Mouse (Mus musculus) limb, embryonic 14.5 days (tissue): Measurements from ENCODE around the gene Six2. TPM values are rescaled to one million over a fixed set of nuclear protein-coding genes. Genes with fewer than 3 reads are reported as not detected.

Source experiments
- ATAC-seq: fragments of 200-750 bp; cut with Nextera tagmentation; 2 replicates; pipeline ENCODE4 v1.8.0; 2017; ENCODE audit warnings: low read depth, moderate number of reproducible peaks, moderate TSS enrichment; ENCODE audit not compliant: low FRiP score
- DNase-seq: peaks from one replicate; pipeline ENCODE4 v3.0.0-alpha.2; 2015; ENCODE audit warnings: low spot score
- H3K27ac ChIP-seq: fragments of 300-500 bp; sonication (generic); replicated peaks from 2 replicates; pipeline ENCODE4 v1.5.1; 2014; ENCODE audit warnings: low read depth, mild to moderate bottlenecking, low read length, moderate library complexity, mixed read lengths
- H3K27me3 ChIP-seq: fragments of 300-500 bp; sonication (generic); 2 replicates; pipeline ENCODE4 v1.6.1; 2014; ENCODE audit warnings: low read length, mixed read lengths; ENCODE audit not compliant: control insufficient read depth, insufficient read depth
- H3K36me3 ChIP-seq: fragments of 300-500 bp; sonication (generic); 2 replicates; pipeline ENCODE4 v1.6.1; 2014; ENCODE audit warnings: mild to moderate bottlenecking, low read length, moderate library complexity, mixed read lengths; ENCODE audit not compliant: control insufficient read depth, insufficient read depth
- H3K4me1 ChIP-seq: fragments of 300-500 bp; sonication (generic); 2 replicates; pipeline ENCODE4 v1.6.1; 2014; ENCODE audit warnings: antibody characterized with exemption, low read length, mixed read lengths; ENCODE audit not compliant: control insufficient read depth, insufficient read depth
- H3K4me2 ChIP-seq: fragments of 300-500 bp; sonication (generic); replicated peaks from 2 replicates; pipeline ENCODE4 v1.6.1; 2014; ENCODE audit warnings: low read depth, mild to moderate bottlenecking, low read length, moderate library complexity; ENCODE audit not compliant: severe bottlenecking
- H3K4me3 ChIP-seq: fragments of 300-500 bp; sonication (generic); replicated peaks from 2 replicates; pipeline ENCODE4 v1.5.1; 2014; ENCODE audit warnings: low read length
- H3K9ac ChIP-seq: fragments of 300-500 bp; sonication (generic); 2 replicates; pipeline ENCODE4 v1.6.1; 2014; ENCODE audit warnings: mild to moderate bottlenecking, low read depth, low read length, moderate library complexity; ENCODE audit not compliant: severe bottlenecking
- H3K9me3 ChIP-seq: fragments of 300-500 bp; sonication (generic); 2 replicates; pipeline ENCODE4 v1.6.1; 2016; ENCODE audit warnings: low read length; ENCODE audit not compliant: control insufficient read depth
- POLR2A ChIP-seq: fragments of 200-500 bp; IDR thresholded peaks from 2 replicates; pipeline ENCODE4 v1.8.0; 2012; ENCODE audit warnings: inconsistent platforms, mild to moderate bottlenecking, moderate library complexity, borderline replicate concordance; ENCODE audit not compliant: insufficient read depth, insufficient read length; ENCODE audit errors: extremely low read depth
- WGBS: fragments of 180-500 bp; shearing (Covaris S2); extraction: QIAGEN DNeasy Blood & Tissue Kit; methylation state at CpG from one replicate; pipeline ENCODE4 v1.1.7; 2014; 5-methylcytosine and 5-hydroxymethylcytosine counted together
- polyA plus RNA-seq, 2 experiments: library from polyadenylated mRNA; depleted of rRNA in 1 of 2; stranded (reverse) in 1 of 2; unstranded in 1 of 2; fragments of >200 nt; fragmentation: Nextera tagmentation in 1 of 2; extraction: Ambion mirVana in 1 of 2; gene quantifications; 2 replicates each; pipeline versions ENCODE4 v1.2.1 to v1.2.3; 2012 to 2014

Gene Six2
- polyA plus RNA-seq, 2 experiments: 7.7 to 30.0 TPM

DNA sequence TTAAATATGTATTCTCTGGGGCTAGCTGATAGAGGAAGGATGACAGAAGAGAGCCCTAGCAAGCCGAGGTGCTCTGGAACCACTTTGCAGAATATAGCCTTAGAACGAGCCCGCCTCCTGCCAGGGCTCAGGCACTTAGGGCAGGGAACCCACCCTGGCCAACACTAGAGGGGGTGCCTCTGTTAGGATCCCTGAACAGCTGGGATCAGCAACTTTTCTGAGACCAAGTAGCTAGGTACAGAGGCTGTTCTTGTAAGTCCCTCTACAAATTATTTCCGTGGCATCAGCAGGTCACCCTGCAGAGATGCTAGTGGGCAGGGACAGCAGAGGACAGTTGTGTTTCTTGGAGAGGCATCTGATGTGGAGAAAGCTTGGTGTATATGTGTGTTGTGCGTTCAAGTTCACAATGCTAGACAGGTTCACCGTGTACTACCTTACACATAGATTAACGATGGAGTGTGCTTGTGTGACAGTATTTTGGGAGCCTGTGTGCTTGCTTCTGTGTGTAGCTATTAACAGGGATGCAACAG is 5.8 kb downstream of the Six2 start:
- Histone ChIP-seq H3K4me2 (no peak overlapping the region; the same call in 1 of the 2 replicates), H3K27ac (no peak overlapping the region), H3K36me3 (no peaks in the 10 kb centered on the region), H3K4me1 (peaks cover 11% of the 10 kb centered on the region), H3K9ac (no peak overlapping the region), H3K4me3 (no peak overlapping the region), H3K9me3 (no peaks in the 10 kb centered on the region), H3K27me3 (peaks cover 82% of the 10 kb centered on the region)
- ATAC-seq: no peak
- DNase-seq: no peak
- TF ChIP-seq POLR2A: no peak
- WGBS: 22% methylated on average over 7 of the region's 7 CpGs

DNA sequence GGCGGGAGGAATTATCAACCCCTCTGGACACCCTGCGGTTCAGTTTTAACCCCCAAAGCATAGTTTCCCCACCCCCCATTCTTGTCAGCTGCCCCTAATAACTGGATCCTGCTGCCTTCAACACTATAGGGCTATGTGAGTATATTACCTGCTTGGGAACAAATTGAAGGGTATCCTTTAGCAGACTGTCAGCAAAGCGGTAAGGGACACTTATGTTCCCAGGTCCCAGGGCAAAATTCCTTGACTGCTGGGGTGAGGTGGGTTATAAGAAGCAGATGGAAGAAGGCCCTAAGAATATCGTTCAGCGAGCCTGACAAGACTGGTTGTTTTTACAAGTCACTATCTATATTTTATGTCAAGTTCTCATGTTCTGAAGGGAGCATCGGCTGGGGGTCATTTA is 6.3 kb downstream of the Six2 start:
- Histone ChIP-seq H3K4me1 (peaks cover 11% of the 10 kb centered on the region), H3K36me3 (no peaks in the 10 kb centered on the region), H3K4me3 (no peak overlapping the region), H3K27ac (no peak overlapping the region), H3K9ac (no peak overlapping the region), H3K27me3 (peaks cover 77% of the 10 kb centered on the region), H3K4me2 (no peak overlapping the region; the same call in 1 of the 2 replicates), H3K9me3 (no peaks in the 10 kb centered on the region)
- DNase-seq: no peak
- WGBS: 21% methylated on average over 6 of the region's 6 CpGs
- no peak for TF ChIP-seq POLR2A
- ATAC-seq: no peak

DNA sequence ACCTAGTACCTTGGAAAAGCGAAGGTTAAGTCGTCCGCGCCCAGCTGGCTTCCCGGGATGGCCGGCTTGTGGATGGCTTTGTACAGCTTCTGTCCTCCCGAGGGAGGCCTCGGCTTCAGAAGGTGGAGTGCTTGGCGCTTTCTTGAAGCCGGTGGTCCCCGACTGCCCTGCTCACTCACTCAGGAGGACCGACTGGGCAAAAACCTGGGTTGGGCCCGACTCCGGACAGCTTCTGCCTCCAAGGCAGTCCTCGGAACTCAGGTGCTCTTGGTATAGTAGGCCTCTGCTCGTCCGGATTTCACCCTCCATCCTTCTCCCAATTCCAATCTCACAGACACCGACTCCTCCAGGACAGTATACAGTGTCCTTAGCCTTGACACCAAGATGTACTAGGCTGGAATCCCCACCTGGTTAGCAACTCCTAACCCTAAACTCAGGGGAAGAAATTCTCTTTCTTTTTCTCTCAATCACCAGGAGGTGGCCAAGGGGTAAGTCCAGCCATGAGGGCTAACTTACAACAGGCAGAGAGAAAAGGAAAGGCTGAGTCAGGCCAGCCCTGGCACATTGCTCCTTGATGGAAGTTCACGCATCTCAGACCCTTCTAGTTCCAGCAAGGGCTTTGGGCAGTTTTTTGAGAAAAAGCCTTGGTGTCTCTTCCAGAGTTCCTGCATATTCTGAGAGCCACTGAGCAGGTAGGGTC is 7.1 kb downstream of the Six2 start:
- Histone ChIP-seq H3K4me1 (peaks cover 11% of the 10 kb centered on the region), H3K9me3 (no peaks in the 10 kb centered on the region), H3K27ac (no peak overlapping the region), H3K9ac (no peak overlapping the region), H3K27me3 (peaks cover 70% of the 10 kb centered on the region), H3K36me3 (no peaks in the 10 kb centered on the region), H3K4me3 (no peak overlapping the region), H3K4me2 (0 out of 2 replicates have a peak overlapping the region, but pooled peaks have one; percentile 6)
- TF ChIP-seq POLR2A: no peak
- 15% methylated on average over 18 of the region's 19 CpGs for WGBS
- DNase-seq: no peak
- no peak for ATAC-seq

DNA sequence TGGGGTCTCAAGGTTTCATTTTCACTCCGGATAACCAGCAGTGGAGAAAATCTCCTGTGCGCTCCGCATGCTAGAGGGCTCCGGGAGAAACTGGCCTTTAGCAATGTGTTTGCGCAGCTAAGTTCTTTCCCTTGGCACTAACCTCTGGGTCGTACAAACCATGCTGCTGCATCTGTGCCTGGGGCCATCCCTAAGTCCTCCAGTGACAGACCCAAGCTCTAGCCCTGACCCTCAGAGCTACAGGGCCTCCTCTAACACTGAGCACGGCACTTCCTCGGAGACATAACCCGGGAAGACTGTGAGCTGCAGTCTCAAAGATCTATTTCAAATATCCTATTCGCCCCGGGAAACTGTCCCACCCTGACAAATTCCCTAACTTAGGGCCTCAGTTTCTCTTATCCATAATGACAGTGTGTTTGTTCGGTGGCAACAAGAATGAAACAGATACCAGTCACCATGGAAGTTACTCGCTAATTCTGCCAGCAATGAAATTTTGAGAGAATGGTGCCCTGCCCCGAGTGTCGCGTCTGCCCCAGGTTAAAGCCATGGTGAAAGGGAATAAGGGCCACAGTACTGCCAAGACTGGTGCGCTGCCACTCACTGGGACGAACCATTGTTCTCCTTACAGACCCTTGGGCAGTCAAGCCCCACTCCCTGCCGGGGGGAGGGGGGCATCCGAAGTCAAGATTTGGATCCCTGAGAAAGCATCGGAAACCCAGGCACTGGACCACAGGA is 7.8 kb downstream of the Six2 start:
- 0 out of 2 replicates have a peak overlapping the region, but pooled peaks have one; percentile 22 for H3K9ac ChIP-seq

DNA sequence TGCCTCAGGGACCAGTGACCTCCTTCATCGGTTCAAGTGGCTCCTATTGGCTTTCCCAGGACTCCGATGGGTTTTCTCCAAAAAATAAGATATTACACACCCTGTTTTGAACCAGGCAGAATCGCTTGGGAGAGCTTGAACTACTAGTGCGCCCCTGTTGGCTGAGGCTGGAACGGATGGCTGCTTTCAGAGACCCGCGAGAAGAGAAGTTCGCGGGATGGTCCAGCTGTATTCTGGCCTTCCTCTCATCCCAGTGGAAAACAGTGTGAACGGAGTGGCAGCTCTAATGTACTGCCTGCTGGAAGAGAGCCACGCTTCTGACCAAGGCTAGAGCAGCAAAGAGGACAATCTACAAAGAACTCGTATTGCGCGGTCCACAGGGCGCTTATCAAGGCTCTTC is 8.4 kb downstream of the Six2 start:
- DNase-seq: no peak
- Histone ChIP-seq H3K4me1 (peaks cover 8% of the 10 kb centered on the region), H3K4me2 (peak overlapping the region; percentile 43), H3K36me3 (no peaks in the 10 kb centered on the region), H3K4me3 (peak overlapping the region; percentile 29), H3K27ac (no peak overlapping the region), H3K9me3 (no peaks in the 10 kb centered on the region), H3K9ac (0 out of 2 replicates have a peak overlapping the region, but pooled peaks have one; percentile 22), H3K27me3 (peaks cover 63% of the 10 kb centered on the region)
- peak; percentile 32; the same call in 1 of the 2 replicates for ATAC-seq
- TF ChIP-seq POLR2A: no peak
- WGBS: 4% methylated on average over 15 of the region's 15 CpGs

More for the DNA sequence above, 7.8 kb downstream of the Six2 start:
- H3K4me1 ChIP-seq: peaks cover 8% of the 10 kb centered on the region
- H3K27ac ChIP-seq: no peak overlapping the region
- no peaks in the 10 kb centered on the region for H3K36me3 ChIP-seq
- no peaks in the 10 kb centered on the region for H3K9me3 ChIP-seq
- H3K4me2 ChIP-seq: peak overlapping the region; percentile 43
- DNase-seq: no peak
- ATAC-seq: no peak
- H3K27me3 ChIP-seq: peaks cover 63% of the 10 kb centered on the region
- 9% methylated on average over 21 of the region's 21 CpGs for WGBS
- H3K4me3 ChIP-seq: peak overlapping the region; percentile 29
- no peak for TF ChIP-seq POLR2A
